Mouse (Mus musculus): ENCODE results near the gene Olfr1293-ps.

Olfr1293-ps gene

GRCm38 (mm10) chr2:111524903-111525302, at the start of gene Olfr1293-ps:
Gene Olfr1293-ps (plus strand): TSS chr2:111525203.
- no peak for DNase-seq

- no peak for DNase-seq
Measured at GRCm38 (mm10) chr2:111480519-111480918, 44.5 kb upstream of the Olfr1293-ps start, which contains the start of gene Olfr1289. Gene Olfr1289 (plus strand): TSS chr2:111480819.

- DNase-seq: no peak
Measured at GRCm38 (mm10) chr2:111493729-111494128, 31.3 kb upstream of the Olfr1293-ps start, which contains the start of gene Olfr1290. Gene Olfr1290 (minus strand): TSS chr2:111493829.

- DNase-seq: no peak
Measured at GRCm38 (mm10) chr2:111496880-111497279, 28.1 kb upstream of the Olfr1293-ps start, which contains the start of gene Olfr1291-ps1. Gene Olfr1291-ps1 (plus strand): TSS chr2:111497180.

GRCm38 (mm10) chr2:111517451-111517850, 7.6 kb upstream of the Olfr1293-ps start:
- DNase-seq: no peak

- no peak for DNase-seq
Measured at GRCm38 (mm10) chr2:111540191-111540590, 15.2 kb downstream of the Olfr1293-ps start, which contains the start of gene Olfr1294. Gene Olfr1294 (minus strand): TSS chr2:111540291.

GRCm38 (mm10) chr2:111569581-111569980, 44.6 kb downstream of the Olfr1293-ps start, which contains the start of gene Olfr1295:
Gene Olfr1295 (minus strand): TSS chr2:111569681.
- no peak for DNase-seq

Data from B cell, adult 2 months (primary cell).